Mouse (Mus musculus) G1E-ER4 (cell line): ENCODE results near the gene Gm17428. TPM values are rescaled to one million over a fixed set of nuclear protein-coding genes. Genes with fewer than 3 reads are reported as not detected.

ENCODE experiments used
- GATA1 ChIP-seq: IDR thresholded peaks from one replicate; pipeline ENCODE4 v1.8.0; 2012; ENCODE audit warnings: low read length, inconsistent platforms
- polyA plus RNA-seq: library from polyadenylated mRNA; stranded (reverse); fragments of >175 nt; gene quantifications from 2 replicates; pipeline ENCODE4 v1.2.3, GENCODE M21; 2012

Gene Gm17428
- polyA plus RNA-seq, 1 experiment, result not detected

DNA sequence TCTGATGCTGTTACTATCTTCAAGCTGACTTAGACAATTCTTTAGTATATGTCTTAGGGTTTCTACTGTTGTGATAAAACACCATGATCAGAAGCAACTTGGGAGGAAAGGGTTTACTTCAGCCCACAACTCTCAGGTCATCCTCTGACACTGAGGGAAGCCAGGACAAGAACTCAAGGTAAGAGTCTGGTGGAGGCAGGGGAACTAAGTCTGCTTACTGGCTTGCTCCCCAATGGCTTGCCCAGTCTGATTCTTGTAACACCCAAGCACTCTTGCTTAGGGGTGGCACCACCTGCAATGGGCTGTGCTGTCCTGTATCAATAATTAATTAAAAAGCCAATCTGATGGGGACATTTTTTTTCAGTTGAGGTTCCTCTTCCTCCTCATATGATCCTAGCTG lies 21.9 kb downstream of the Gm17428 start:
- no peak for TF ChIP-seq GATA1

DNA sequence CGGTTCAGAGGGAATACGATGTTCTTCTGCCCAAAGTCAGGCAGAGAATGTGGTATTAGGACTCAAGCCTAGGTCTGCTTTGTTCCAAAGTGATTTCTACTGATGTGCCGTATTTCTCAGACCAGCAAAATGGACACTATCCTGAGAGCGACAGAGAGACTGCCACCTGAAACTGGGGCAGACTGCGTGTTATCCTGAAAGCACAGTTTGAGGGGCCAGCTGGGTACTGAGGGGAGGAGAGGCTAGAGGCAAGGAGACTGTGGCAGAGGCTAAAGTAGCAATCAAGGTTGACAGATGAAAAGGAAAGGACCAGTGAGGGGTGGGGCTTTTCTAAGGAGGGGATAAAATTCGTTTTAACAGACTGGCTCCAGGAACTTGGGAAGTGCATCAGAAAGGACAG lies 24.1 kb downstream of the Gm17428 start:
- no peak for TF ChIP-seq GATA1

- TF ChIP-seq GATA1, result no peak
These were observed 24.7 kb downstream of the Gm17428 start for GRCm38 (mm10) chr14:55001446-55001845.

- no peak for TF ChIP-seq GATA1
These were observed 25.4 kb downstream of the Gm17428 start for GRCm38 (mm10) chr14:55001938-55002686.

DNA sequence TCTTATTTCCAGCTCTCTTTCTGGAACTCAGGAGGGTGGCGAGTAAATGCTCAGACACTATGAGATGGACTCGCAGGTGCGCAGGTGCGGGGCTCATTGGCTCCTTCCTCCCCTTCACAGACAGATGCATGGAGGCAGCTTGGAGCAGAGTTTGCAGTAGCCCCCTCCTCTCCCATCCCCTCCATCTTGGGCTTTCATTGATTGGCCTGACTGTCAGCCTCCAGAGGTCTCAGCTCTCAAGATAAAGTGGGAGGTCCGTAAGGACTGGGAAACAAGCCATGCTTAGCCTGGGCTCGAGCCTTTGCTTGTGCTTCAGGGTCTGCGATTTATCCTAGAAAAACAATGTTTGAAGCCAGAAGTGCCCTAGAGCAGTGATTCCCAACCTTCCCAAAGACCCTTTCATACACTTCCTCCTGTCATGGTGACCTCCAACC lies 26.0 kb downstream of the Gm17428 start:
- no peak for TF ChIP-seq GATA1

DNA sequence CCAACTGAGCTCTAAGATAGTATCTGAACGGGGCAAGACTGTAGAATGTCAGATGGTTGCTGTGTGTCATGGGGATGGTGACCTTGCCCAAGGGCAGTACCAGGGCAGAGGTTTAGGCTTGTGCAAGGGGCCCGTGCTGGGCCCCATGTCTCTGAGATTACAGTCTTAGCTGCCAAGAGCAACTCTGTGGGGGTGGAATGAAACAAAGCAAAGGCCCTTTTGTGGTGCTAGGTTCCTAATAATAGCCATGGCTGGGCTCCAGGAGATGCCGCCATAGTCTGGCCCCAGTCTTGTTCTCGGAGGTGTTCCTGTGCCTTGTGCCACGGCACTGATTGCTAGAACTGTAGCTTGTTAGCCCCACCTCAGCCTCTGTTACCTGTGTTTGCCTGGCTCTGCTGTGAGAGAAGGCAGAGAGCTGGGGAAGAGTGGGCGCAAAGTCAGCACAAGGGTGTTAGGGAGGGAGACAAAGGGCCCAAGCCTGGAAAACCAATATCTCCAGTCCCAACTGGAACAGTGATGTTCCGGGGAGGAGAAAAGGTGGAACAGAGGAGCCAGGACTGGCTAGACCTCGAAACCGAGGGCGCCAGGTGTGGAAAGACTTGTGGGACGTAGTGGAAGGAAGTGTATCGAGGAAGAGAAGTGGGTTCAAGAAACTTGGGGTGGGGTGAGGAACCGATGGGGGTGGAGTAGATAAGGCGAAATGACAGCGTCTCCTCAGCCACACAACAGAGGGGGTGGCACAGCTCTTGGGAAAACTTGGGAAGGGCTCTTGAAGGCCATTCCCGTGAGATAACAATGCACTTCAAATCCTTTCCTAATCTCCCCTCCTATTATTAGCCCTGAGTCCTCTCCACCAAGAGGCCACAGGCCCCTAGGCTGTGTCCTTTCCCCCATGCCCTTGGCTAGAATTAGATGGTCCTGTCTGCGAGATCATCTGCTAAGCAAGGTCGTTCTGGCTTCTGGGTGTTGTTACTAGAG lies 27.4 kb downstream of the Gm17428 start:
- no peak for TF ChIP-seq GATA1

- no peak for TF ChIP-seq GATA1
These were observed 28.8 kb downstream of the Gm17428 start for GRCm38 (mm10) chr14:55005506-55005905.

- TF ChIP-seq GATA1, result no peak
These were observed 29.2 kb downstream of the Gm17428 start for GRCm38 (mm10) chr14:55005967-55006366.

DNA sequence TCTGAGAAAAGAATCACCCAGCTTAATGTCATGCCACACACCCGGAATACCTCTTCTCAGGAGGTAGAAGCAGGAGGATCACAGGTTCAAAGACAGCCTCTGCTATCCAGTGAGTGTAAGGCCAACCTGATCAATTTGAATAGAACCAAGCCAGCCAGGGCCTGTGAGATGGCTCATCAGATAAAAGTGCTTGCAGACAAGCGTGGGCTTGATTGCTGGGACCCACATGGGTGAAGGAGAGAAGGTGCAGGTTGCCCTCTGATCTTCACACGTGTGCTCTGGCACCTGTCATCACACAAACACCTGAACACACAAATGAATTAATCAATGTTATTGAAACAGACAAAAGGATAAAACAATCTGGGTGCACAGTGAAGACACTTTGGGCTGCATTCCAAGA lies 29.8 kb downstream of the Gm17428 start:
- no peak for TF ChIP-seq GATA1

DNA sequence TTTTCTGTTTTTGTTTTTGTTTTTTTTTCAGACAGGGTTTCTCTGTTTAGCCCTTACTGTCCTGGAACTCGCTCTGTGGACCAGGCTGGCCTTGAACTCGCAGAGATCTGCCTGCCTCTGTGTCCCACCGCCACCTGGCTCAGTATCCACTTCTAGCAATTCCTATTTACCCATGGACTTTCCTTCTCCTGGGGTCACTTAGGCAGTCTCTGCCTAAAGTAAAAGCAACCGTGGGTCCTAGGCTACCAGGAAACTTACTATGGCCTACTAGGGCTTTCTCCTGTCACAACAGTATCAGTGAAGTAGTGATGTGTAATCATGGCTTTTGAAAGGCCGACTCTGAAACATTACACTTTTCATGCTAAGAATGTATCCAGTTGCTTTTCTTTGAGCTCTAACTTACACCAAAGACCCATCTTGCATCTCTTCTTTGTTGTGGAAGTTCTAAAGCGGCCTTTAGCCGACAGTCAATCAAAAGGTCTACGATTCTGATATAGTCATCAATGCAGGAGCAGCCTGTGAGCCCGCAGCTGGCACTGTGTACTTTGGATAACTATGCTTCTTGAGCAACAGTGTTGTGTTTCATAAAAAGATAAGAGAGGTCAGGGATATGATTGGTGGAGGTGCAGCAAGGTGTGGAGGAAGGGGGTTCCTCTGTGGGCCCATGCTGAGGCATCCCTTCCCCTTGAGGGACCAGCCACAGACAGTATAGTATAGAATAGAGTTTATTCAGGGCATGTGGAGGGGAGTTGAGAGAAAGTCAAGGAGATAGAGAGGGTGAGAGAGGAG lies 30.6 kb downstream of the Gm17428 start:
- TF ChIP-seq GATA1, result no peak

DNA sequence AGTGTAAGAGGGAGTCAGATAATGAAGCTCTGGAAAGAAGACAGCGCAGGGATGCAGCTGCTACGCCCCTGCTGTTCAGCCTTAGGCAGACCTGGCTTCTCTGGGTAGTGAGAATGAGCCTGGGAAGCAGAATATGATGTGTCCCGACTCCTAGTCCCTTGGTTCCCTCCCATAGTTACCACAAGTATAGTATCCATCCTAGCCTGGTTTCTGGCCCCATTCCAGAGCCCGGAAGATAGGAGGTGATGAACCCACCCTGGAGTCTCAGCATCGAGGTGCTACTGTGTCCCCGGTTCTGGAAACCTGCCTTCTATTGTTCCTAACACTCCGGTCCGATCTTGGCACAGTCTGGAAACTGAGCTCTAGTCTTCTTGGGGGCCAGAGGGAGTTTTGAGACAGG lies 31.7 kb downstream of the Gm17428 start:
- no peak for TF ChIP-seq GATA1

DNA sequence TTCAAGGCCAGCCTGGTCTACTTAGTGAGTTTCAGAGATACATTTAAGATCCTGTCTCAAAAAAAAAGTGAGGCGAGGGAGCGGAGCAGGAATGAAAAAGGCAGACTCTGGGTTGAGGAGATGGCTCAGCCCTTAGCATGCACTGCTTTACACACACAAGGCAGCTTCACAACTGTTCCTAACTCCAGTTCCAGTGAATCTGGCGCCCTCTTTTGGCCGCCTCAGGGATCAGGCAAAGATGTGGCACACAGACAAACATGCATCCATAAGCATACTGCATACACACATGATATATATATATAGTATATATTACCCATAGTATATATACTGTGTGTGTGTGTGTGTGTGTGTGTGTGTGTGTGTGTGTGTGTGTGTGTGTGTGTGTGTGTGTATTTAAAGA lies 34.4 kb downstream of the Gm17428 start:
- no peak for TF ChIP-seq GATA1

- no peak for TF ChIP-seq GATA1
These were observed 37.9 kb downstream of the Gm17428 start for GRCm38 (mm10) chr14:55014591-55014990.

DNA sequence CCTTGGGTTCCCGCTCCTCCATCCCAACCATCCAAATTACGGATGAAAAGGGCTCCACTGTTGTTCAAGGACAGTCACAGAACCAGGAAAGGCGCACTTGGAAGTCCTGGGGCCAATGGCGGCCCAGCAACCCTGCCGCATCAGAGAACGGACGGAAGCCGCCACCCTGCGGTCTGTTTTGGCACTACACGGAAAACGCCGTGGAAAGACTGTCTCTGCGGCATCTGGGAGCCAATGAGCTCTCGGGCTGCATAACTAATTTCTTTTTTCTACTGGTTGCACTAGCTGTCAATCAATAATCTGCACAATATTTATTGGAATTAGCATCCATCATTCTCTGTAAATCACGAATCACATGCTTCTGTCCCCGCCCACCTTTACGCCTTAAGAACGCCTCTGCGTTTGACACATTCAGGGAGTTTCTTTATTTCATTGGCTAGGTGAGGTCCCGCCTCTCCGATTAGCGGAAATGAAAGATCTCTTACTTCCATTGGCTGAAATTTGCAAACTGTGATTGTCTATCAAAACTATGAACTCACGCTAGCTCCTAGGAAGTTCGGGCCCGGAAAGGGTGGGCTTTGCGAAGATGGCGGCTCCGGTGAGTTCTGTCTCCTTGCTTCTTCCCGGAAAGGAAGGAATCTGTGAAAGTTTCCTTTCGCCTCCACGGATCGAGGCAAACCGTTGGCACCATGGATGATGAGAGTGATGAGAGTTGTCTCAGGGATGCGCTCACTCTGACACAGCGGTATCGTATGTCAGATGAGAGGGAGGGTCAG lies 38.4 kb downstream of the Gm17428 start, which contains the start of gene Ngdn:
Gene Ngdn, plus strand, starts transcription at position 464 of the 776 bp plus-strand sequence.
- no peak for TF ChIP-seq GATA1

GRCm38 (mm10) chr14:55015767-55016111 lies 39.0 kb downstream of the Gm17428 start:
- no peak for TF ChIP-seq GATA1
